In the genomic region with DNA sequence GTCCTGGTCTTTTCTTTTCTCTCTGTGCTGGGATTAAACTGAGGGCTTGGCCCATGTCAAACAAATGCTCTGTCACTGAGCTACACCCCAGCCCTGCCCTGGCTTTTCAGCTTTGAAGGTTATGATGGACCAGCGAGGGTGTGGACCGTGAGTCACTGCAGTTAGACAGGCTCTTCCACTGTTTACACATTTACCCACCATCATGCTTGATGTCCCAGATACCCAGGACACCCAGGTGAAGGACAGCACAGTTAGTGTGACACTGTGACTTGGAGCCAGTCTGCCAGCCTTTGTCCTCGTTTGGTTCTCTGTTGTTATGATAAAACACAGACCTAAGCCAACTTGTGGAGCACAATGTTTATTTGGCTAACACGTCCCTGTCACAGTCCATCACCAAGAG, we compare ENCODE assay signal across 21 mouse cellular contexts. TPM values are rescaled to one million over a fixed set of nuclear protein-coding genes. Genes with fewer than 3 reads are reported as not detected.
A peak's percentile ranks its signal among the peaks of the same experiment; 100 is the strongest.
DNase-seq lines count a peak whose midpoint lies in the region; ATAC-seq and TF ChIP-seq lines count a peak whose summit lies in the region.
"Had no signal": no experiment of that assay in that cellular context is flagged by ENCODE, and none has a peak within 500 bp of the region (broad histone marks: within the 10 kb centered on the region; RNA-seq: fewer than 3 reads in every experiment).

No protein-coding gene starts in this region.

- peak; percentile 58 for ATAC-seq in liver, postnatal 0 days
- no peak for ATAC-seq in liver, embryonic 12.5 days
- ATAC-seq: forebrain, embryonic 14.5 days; hindbrain, postnatal 0 days had no signal

- 60% methylated on average over 4 of the region's 4 CpGs for WGBS in liver, postnatal 0 days (ENCODE audit: insufficient replicate concordance)
- WGBS in liver, embryonic 12.5 days (ENCODE audit: insufficient replicate concordance): 68% methylated on average over 4 of the region's 4 CpGs
- 19% methylated on average over 4 of the region's 4 CpGs for WGBS in large intestine, adult 2 months
- WGBS in heart, embryonic 10.5 days: 57% methylated on average over 4 of the region's 4 CpGs

- no peak overlapping the region for H3K4me2 ChIP-seq in liver, postnatal 0 days (ENCODE audit: low read depth, low read length)
- H3K4me2 ChIP-seq in liver, embryonic 12.5 days: no peak overlapping the region
- H3K4me2 ChIP-seq: neural tube, embryonic 15.5 days had no signal

- H3K4me3 ChIP-seq in liver, postnatal 0 days (ENCODE audit: low read depth, low read length): no peak overlapping the region
- no peak overlapping the region for H3K4me3 ChIP-seq in liver, embryonic 12.5 days
- no peak overlapping the region for H3K4me3 ChIP-seq in heart, embryonic 10.5 days
- H3K4me3 ChIP-seq: gastrocnemius, adult 2 months; neural tube, embryonic 15.5 days had no signal

- H3K9ac ChIP-seq in liver, postnatal 0 days (replicated peaks): no peak overlapping the region
- no peak overlapping the region for H3K9ac ChIP-seq in liver, embryonic 12.5 days
- H3K9ac ChIP-seq: liver, embryonic 14.5 days; neural tube, embryonic 15.5 days had no signal

- H3K27ac ChIP-seq in liver, postnatal 0 days (ENCODE audit: low read depth): no peak overlapping the region
- H3K27ac ChIP-seq in liver, embryonic 12.5 days: no peak overlapping the region
- H3K27ac ChIP-seq in heart, embryonic 10.5 days: no peak overlapping the region
- H3K27ac ChIP-seq: gastrocnemius, adult 2 months; hindbrain, postnatal 0 days; liver, embryonic 14.5 days; neural tube, embryonic 15.5 days had no signal

- H3K9me3 ChIP-seq in liver, postnatal 0 days (ENCODE audit: low read length): no peaks in the 10 kb centered on the region
- H3K9me3 ChIP-seq in liver, embryonic 12.5 days (replicated peaks): no peaks in the 10 kb centered on the region
- no peaks in the 10 kb centered on the region for H3K9me3 ChIP-seq in heart, embryonic 10.5 days
- H3K9me3 ChIP-seq: neural tube, embryonic 15.5 days had no signal

- no peaks in the 10 kb centered on the region for H3K36me3 ChIP-seq in liver, postnatal 0 days (replicated peaks; ENCODE audit: insufficient read depth, low read length)
- no peaks in the 10 kb centered on the region for H3K36me3 ChIP-seq in liver, embryonic 12.5 days
- no peaks in the 10 kb centered on the region for H3K36me3 ChIP-seq in heart, embryonic 10.5 days
- H3K36me3 ChIP-seq: neural tube, embryonic 15.5 days had no signal

- no peaks in the 10 kb centered on the region for H3K4me1 ChIP-seq in liver, postnatal 0 days (ENCODE audit: insufficient read depth)
- H3K4me1 ChIP-seq in liver, embryonic 12.5 days: peaks cover 13% of the 10 kb centered on the region
- peaks cover 22% of the 10 kb centered on the region for H3K4me1 ChIP-seq in heart, embryonic 10.5 days

- no peak for TF ChIP-seq CTCF in liver, postnatal 0 days (IDR thresholded peaks at IDR 0.05; ENCODE audit: low read depth)

- peak; percentile 34 to 79 for DNase-seq in adrenal gland, adult (ENCODE audit: inconsistent age in 2 of 2, low spot score in 1 of 2)
- no peak for DNase-seq in adrenal gland, postnatal 4 days (ENCODE audit: low spot score in 2 of 2)
- no peak for DNase-seq in liver, postnatal 0 days
- DNase-seq in adrenal gland, adult 8-10 months: peak; percentile 55
- DNase-seq in large intestine, adult 2 months (ENCODE audit: low read depth, low spot score): peak; percentile 76
- DNase-seq in heart, embryonic 10.5 days (ENCODE audit: low spot score): no peak
- DNase-seq in left cerebral cortex, postnatal 10 days (ENCODE audit: extremely low spot score in 1 of 2, low spot score in 2 of 2): no peak
- DNase-seq: cerebellum, adult 11 months; gastrocnemius, adult 2 months; heart, adult 18-20 months; thymus, adult 18-20 months had no signal

- H3K27me3 ChIP-seq in liver, postnatal 0 days (ENCODE audit: insufficient read depth, low read length): no peaks in the 10 kb centered on the region
- H3K27me3 ChIP-seq in liver, embryonic 12.5 days (replicated peaks): no peaks in the 10 kb centered on the region; the same call in 1 of the 2 replicates
- no peaks in the 10 kb centered on the region for H3K27me3 ChIP-seq in heart, embryonic 10.5 days (ENCODE audit: insufficient read depth, poor library complexity, severe bottlenecking)
- H3K27me3 ChIP-seq: neural tube, embryonic 15.5 days had no signal

- intact Hi-C loops in left cerebral cortex, postnatal 10 days (cut with DNase I): no loop called here

- 0 out of 2 replicates have a peak, but pooled peaks have one; percentile 27 for TF ChIP-seq EP300 in liver, postnatal 0 days (IDR thresholded peaks at IDR 0.05; ENCODE audit: low read depth)

RNA-seq across cellular contexts. Expression of a gene that starts 34.9 kb away (rescaled TPM):
- not detected for total RNA-seq in adrenal gland, postnatal 4 days (2021)
- not detected in 2 replicates for polyA plus RNA-seq in liver, postnatal 0 days (2015; fragmentation: Nextera tagmentation; extraction: Ambion mirVana)
- polyA plus RNA-seq in liver, embryonic 12.5 days (2016; fragmentation: Nextera tagmentation; extraction: Ambion mirVana): not detected in 2 replicates
- not detected for total RNA-seq in adrenal gland, adult 8-10 months (2022)
- polyA plus RNA-seq in large intestine, adult 2 months (2012; rRNA removed): not detected in 2 replicates
- not detected in 2 replicates for polyA plus RNA-seq in heart, embryonic 10.5 days (2016; fragmentation: Nextera tagmentation; extraction: Ambion mirVana)
- under 1 TPM in 1 of 2 experiments, not detected in 1; 0.61 TPM for total RNA-seq in left cerebral cortex, postnatal 10 days (2021)
- total RNA-seq: common myeloid progenitor, adult 5-6 weeks; gastrocnemius, adult 2 months; heart, adult 18-20 months; hindbrain, postnatal 0 days; megakaryocyte progenitor cell, adult 5-6 weeks; monocyte, adult 5-6 weeks had no signal
- polyA plus RNA-seq: forebrain, embryonic 14.5 days; heart, postnatal 0 days; hindbrain, postnatal 0 days; liver, embryonic 14.5 days; neural tube, embryonic 15.5 days; spleen, adult 2 months had no signal

Comparison
In these comparisons a context has a peak if more than half of its experiments do, and no peak if none do; other contexts are left out.
1. DNase-seq: peak in adrenal gland, adult (2 of 2), adrenal gland, adult 8-10 months (single experiment) and large intestine, adult 2 months (single experiment); none in adrenal gland, postnatal 4 days (0 of 2), liver, postnatal 0 days (single experiment), heart, embryonic 10.5 days (single experiment) and left cerebral cortex, postnatal 10 days (0 of 2).